Mouse (Mus musculus): ENCODE measurements around the gene Umad1. TPM values are rescaled to one million over a fixed set of nuclear protein-coding genes. Genes with fewer than 3 reads are reported as not detected.

The Umad1 gene
- total and polyA plus RNA-seq, 3 experiments = 7.6 to 17.5 (median 10.0) TPM

DNA sequence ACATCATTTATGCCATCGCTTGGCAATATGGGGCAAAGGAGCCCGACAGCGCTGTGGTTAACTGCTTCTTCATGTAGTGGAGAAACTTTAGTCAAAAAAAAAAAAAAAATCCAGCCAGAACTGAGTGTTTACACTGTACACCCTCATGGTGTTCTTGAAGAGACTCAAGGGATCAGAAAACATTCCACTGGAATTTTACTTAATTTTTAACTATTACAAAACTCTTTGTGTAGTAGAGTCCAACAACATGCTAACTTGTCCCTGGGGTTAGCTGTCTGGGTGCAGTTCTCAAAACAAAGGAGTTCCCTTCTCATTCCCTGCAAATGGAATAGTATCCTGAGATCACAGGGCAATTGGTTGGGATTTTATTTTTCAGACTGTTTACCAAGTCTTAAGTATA, 210.8 kb downstream of the Umad1 start:
- H3K4me3 ChIP-seq (replicated peaks in 1 of 3; ENCODE audit: low read depth in 2 of 3, low read length in 2 of 3, poor library complexity in 1 of 3) = no peak overlapping the region
- H3K36me3 ChIP-seq (replicated peaks in 1 of 2; ENCODE audit: control insufficient read depth in 1 of 2, insufficient read depth in 1 of 2, low read length in 1 of 2) = no peaks in the 10 kb centered on the region
- no peaks in the 10 kb centered on the region for H3K79me2 ChIP-seq (replicated peaks; ENCODE audit: control insufficient read depth, extremely low read depth, insufficient read depth, poor library complexity, severe bottlenecking)
- no peaks in the 10 kb centered on the region for H3K27me3 ChIP-seq (replicated peaks)
- H3K4me2 ChIP-seq (ENCODE audit: insufficient read depth, low read depth, poor library complexity, severe bottlenecking) = no peak overlapping the region
- no peak overlapping the region for H3K27ac ChIP-seq (ENCODE audit: insufficient read depth, low read depth)
- H3K9me3 ChIP-seq (replicated peaks; ENCODE audit: low read length) = no peaks in the 10 kb centered on the region
- dilution Hi-C loops (cut with MboI; ENCODE audit: extremely low pct_ligation_motif_present, extremely low pct_unique_long_range_greater_than_20kb, low sequenced_read_pairs) (no loop called here), in situ Hi-C loops (cut with MboI; ENCODE audit: low pct_ligation_motif_present, low pct_unique_long_range_greater_than_20kb, low sequenced_read_pairs) (no loop called here)
- H3K9ac ChIP-seq (ENCODE audit: insufficient read depth, low read depth) = no peak overlapping the region
- no peak for TF ChIP-seq UBTF (IDR thresholded peaks at IDR 0.05; ENCODE audit: low read depth, low read length)
- TF ChIP-seq MAFK (IDR thresholded peaks at IDR 0.05; ENCODE audit: insufficient replicate concordance, low read length) = no peak
- no peak for TF ChIP-seq CTCF (conservative IDR thresholded peaks at IDR 0.05 in 1 of 2, IDR thresholded peaks at IDR 0.05 in 1 of 2; ENCODE audit: low read depth in 2 of 2, low read length in 2 of 2)
- TF ChIP-seq CHD2 (IDR thresholded peaks at IDR 0.05; ENCODE audit: low read length) = no peak
- no peak for TF ChIP-seq ZC3H11A (IDR thresholded peaks at IDR 0.05; ENCODE audit: low read depth, low read length)
- TF ChIP-seq SIN3A (IDR thresholded peaks at IDR 0.05; ENCODE audit: low read length) = no peak
- TF ChIP-seq MEF2A (IDR thresholded peaks at IDR 0.05; ENCODE audit: borderline replicate concordance, low read depth, low read length) = no peak
- no peak for TF ChIP-seq NRF1 (IDR thresholded peaks at IDR 0.05; ENCODE audit: low read depth, low read length)
- DNase-seq (ENCODE audit: extremely low read depth) = no peak
- H3K4me1 ChIP-seq (ENCODE audit: control insufficient read depth in 1 of 2, insufficient read depth in 2 of 2) = peaks cover 2 to 10% of the 10 kb centered on the region in 2 experiments

DNA sequence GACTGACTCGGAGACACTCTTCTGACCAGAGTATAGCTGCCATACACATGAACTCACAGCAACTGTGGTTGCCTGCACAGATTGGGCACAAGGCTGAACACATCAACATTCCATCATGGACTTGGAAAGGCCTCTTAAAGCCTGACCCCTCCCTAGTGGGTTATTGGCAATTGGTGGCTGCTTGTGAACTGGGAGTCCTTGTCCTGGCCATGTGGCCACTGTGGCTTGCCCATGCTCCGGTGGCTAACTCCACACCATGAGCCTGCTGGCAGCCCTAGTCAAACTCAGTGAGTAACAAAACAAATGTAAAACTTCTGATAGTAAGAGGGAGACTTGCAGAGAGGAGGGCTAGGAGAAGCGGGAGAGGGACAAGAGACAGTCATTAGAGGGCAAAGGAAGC, 213.0 kb downstream of the Umad1 start:
- DNase-seq (ENCODE audit: extremely low read depth) = no peak
- Histone ChIP-seq H3K27me3 (replicated peaks) (no peaks in the 10 kb centered on the region), H3K9ac (ENCODE audit: insufficient read depth, low read depth) (no peak overlapping the region), H3K4me3 (replicated peaks in 1 of 3; ENCODE audit: low read depth in 2 of 3, low read length in 2 of 3, poor library complexity in 1 of 3) (no peak overlapping the region), H3K9me3 (replicated peaks; ENCODE audit: low read length) (no peaks in the 10 kb centered on the region), H3K27ac (ENCODE audit: insufficient read depth, low read depth) (no peak overlapping the region), H3K79me2 (replicated peaks; ENCODE audit: control insufficient read depth, extremely low read depth, insufficient read depth, poor library complexity, severe bottlenecking) (no peaks in the 10 kb centered on the region), H3K36me3 (replicated peaks in 1 of 2; ENCODE audit: control insufficient read depth in 1 of 2, insufficient read depth in 1 of 2, low read length in 1 of 2) (no peaks in the 10 kb centered on the region), H3K4me1 (ENCODE audit: control insufficient read depth in 1 of 2, insufficient read depth in 2 of 2) (no peaks in the 10 kb centered on the region), H3K4me2 (ENCODE audit: insufficient read depth, low read depth, poor library complexity, severe bottlenecking) (no peak overlapping the region)
- dilution Hi-C loops (cut with MboI; ENCODE audit: extremely low pct_ligation_motif_present, extremely low pct_unique_long_range_greater_than_20kb, low sequenced_read_pairs) (no loop called here), in situ Hi-C loops (cut with MboI; ENCODE audit: low pct_ligation_motif_present, low pct_unique_long_range_greater_than_20kb, low sequenced_read_pairs) (no loop called here)
- TF ChIP-seq MAX (IDR thresholded peaks at IDR 0.05; ENCODE audit: low read length) = no peak
- no peak for TF ChIP-seq ZKSCAN1 (IDR thresholded peaks at IDR 0.05; ENCODE audit: borderline replicate concordance, low read depth, low read length)
- TF ChIP-seq MXI1 (IDR thresholded peaks at IDR 0.05; ENCODE audit: low read depth, low read length) = no peak
- no peak for TF ChIP-seq JUN (IDR thresholded peaks at IDR 0.05; ENCODE audit: insufficient read depth, low read depth, low read length)
- TF ChIP-seq RCOR1 (conservative IDR thresholded peaks at IDR 0.05; ENCODE audit: low read depth, low read length) = no peak
- TF ChIP-seq EP300 (IDR thresholded peaks at IDR 0.05; ENCODE audit: low read length) = no peak
- no peak for TF ChIP-seq IRF4 (IDR thresholded peaks at IDR 0.05; ENCODE audit: low read depth, low read length)
- no peak for TF ChIP-seq CTCF (conservative IDR thresholded peaks at IDR 0.05 in 1 of 2, IDR thresholded peaks at IDR 0.05 in 1 of 2; ENCODE audit: low read depth in 2 of 2, low read length in 2 of 2)
- TF ChIP-seq TBP (conservative IDR thresholded peaks at IDR 0.05; ENCODE audit: low read depth, low read length) = no peak
- no peak for TF ChIP-seq GABPA (IDR thresholded peaks at IDR 0.05; ENCODE audit: insufficient replicate concordance, low read depth, low read length)
- TF ChIP-seq PAX5 (IDR thresholded peaks at IDR 0.05; ENCODE audit: low read length) = no peak
- no peak for TF ChIP-seq JUND (conservative IDR thresholded peaks at IDR 0.05; ENCODE audit: low read depth, low read length)
- TF ChIP-seq TCF12 (IDR thresholded peaks at IDR 0.05; ENCODE audit: low read depth, low read length) = no peak
- no peak for TF ChIP-seq MAFK (IDR thresholded peaks at IDR 0.05; ENCODE audit: insufficient replicate concordance, low read length)

Data from CH12.LX (cell line).